Mouse (Mus musculus): ENCODE data around the gene Gm8138.
"Not testable (repeated sequence)": the region's sequence is repeated elsewhere in the genome, so short reads cannot be mapped to it uniquely, and the experiment has no call there.

Gene Gm8138

GRCm38 (mm10) chr14:43416250-43416649, at the start of gene Gm8138:
Gene Gm8138, minus strand, starts transcription at chr14:43416350.
- DNase-seq: not testable (repeated sequence)

DNA sequence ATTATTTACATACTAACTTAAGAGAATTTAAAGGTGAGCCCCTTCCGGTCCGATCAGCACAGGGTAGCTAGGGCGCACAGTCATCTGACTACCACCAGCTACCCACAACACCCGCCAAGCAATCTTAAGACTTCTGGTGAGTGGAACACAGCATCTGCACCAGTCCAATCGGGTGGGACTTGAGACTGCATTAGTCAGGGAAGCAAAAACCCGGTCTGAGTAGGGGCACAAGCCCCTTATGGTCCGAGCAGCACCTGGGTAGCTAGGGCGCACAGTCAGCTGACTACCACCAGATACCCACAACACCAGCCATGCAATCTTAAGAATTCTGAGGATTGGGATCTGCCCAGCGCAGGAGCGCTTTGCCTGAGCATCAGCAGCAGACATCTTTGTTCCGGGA, 54.4 kb downstream of the Gm8138 start:
- peak in 1 of 2 experiments; percentile 1 for DNase-seq

Data from cerebellum, postnatal 10 days (tissue).